Mouse (Mus musculus) bone marrow, adult 2 months (tissue): ENCODE measurements around the gene Zfp111.

Source experiments
- CTCF ChIP-seq: fragments of 200-500 bp; IDR thresholded peaks from 2 replicates; pipeline ENCODE4 v1.5.1; 2011; ENCODE audit warnings: low read length, control low read depth; ENCODE audit not compliant: control insufficient read depth, insufficient read depth
- POLR2A ChIP-seq: fragments of 200-500 bp; IDR thresholded peaks from 2 replicates; pipeline ENCODE4 v1.6.1; 2011; ENCODE audit warnings: low read depth, mild to moderate bottlenecking, control low read depth, low read length, borderline replicate concordance; ENCODE audit not compliant: control insufficient read depth

DNA sequence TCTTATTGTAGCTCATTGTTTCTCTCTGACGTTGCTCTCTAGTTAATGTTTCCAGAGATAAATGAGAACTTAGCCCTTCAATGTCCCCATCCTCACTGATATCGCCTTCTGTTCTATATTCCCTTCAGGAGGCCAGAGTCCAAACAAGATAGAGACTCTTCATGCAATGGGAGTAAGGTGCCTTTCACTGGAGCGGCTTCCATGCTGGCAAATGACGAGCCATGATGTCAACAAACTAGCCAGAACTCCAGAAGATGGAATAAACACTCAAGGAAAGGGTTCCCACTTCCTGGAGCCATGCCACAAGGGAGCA is 48.7 kb upstream of the Zfp111 start:
- TF ChIP-seq POLR2A (no peak), CTCF (no peak)
